In genomic region chr1:106712330-106712729, GRCm38 (mm10) we compare ENCODE assay signal across 9 mouse cellular contexts. TPM values are rescaled to one million over a fixed set of nuclear protein-coding genes. Genes with fewer than 3 reads are reported as not detected.
DNase-seq lines count a peak whose midpoint lies in the region; ATAC-seq and TF ChIP-seq lines count a peak whose summit lies in the region.
"Had no signal": no experiment of that assay in that cellular context is flagged by ENCODE, and none has a peak within 500 bp of the region (broad histone marks: within the 10 kb centered on the region; RNA-seq: fewer than 3 reads in every experiment).

No protein-coding gene starts in this region.

- H3K36me3 ChIP-seq in hindbrain, embryonic 13.5 days, result no peaks in the 10 kb centered on the region
- peaks cover 2% of the 10 kb centered on the region for H3K36me3 ChIP-seq in megakaryocyte, embryonic 14.5 days (replicated peaks; ENCODE audit: low read length)

- H3K4me1 ChIP-seq in hindbrain, embryonic 13.5 days (replicated peaks), result peaks cover 34% of the 10 kb centered on the region
- H3K4me1 ChIP-seq in megakaryocyte, embryonic 14.5 days, result peaks cover 61% of the 10 kb centered on the region

- peak overlapping the region; percentile 84 for H3K4me2 ChIP-seq in hindbrain, embryonic 13.5 days

- no peak overlapping the region for H3K27ac ChIP-seq in hindbrain, embryonic 13.5 days

- no peak for DNase-seq in Patski (ENCODE audit: low read depth, low spot score)
- DNase-seq in cerebellum, adult 9-11 months, result peak; percentile 70
- peak; percentile 41 for DNase-seq in gastrocnemius, adult 18-20 months (ENCODE audit: low spot score)
- peak; percentile 50 to 56 for DNase-seq in left cerebral cortex, postnatal 36 days (ENCODE audit: low spot score in 2 of 2)
- DNase-seq in retina, postnatal 1 day, result peak; percentile 63
- DNase-seq in thymus, postnatal 4 days, result peak; percentile 83

- in situ Hi-C loops in Patski (cut with MboI; ENCODE audit: low pct_unique_long_range_greater_than_20kb), result loop anchor here (5.0 kb wide), 1 partner anchor 170 kb away; no protein-coding TSS in a partner anchor

- peak overlapping the region; percentile 76 for H3K9ac ChIP-seq in hindbrain, embryonic 13.5 days

- intact Hi-C loops in left cerebral cortex, postnatal 36 days (cut with DNase I), result loop anchor here (5.0 to 10.0 kb wide), 3 partner anchors 85 to 638 kb away; partner anchors contain the start of gene Phlpp1

- no peak for TF ChIP-seq CTCF in Patski (IDR thresholded peaks at IDR 0.05)

- no peaks in the 10 kb centered on the region for H3K27me3 ChIP-seq in Patski
- 0 out of 2 replicates have a peak, but pooled peaks cover 4% of the 10 kb centered on the region for H3K27me3 ChIP-seq in hindbrain, embryonic 13.5 days
- H3K27me3 ChIP-seq in megakaryocyte, embryonic 14.5 days (replicated peaks), result no peaks in the 10 kb centered on the region

- peak; percentile 17 for ATAC-seq in Patski
- no peak for ATAC-seq in hindbrain, embryonic 13.5 days (ENCODE audit: low FRiP score)

- WGBS in hindbrain, embryonic 13.5 days, result 9% methylated on average over 22 of the region's 22 CpGs

- POLR2A ChIA-PET in Patski (lab: Charles Lee), result interaction anchor here (0.6 to 1.9 kb wide), 4 partner anchors 11 to 83 kb away, joined by 3 to 4 read pairs (median 3); no protein-coding TSS in a partner anchor

- H3K9me3 ChIP-seq in hindbrain, embryonic 13.5 days, result no peaks in the 10 kb centered on the region
- H3K9me3 ChIP-seq in megakaryocyte, embryonic 14.5 days, result no peaks in the 10 kb centered on the region

- peak overlapping the region; percentile 70 for H3K4me3 ChIP-seq in hindbrain, embryonic 13.5 days
- peak overlapping the region; percentile 95 for H3K4me3 ChIP-seq in megakaryocyte, embryonic 14.5 days (replicated peaks)
- H3K4me3 ChIP-seq: erythroblast, embryonic 14.5 days had no signal

- CTCF ChIA-PET in Patski (lab: Charles Lee), result interaction anchor here (0.8 to 5.4 kb wide), 24 partner anchors 10 to 641 kb away, joined by 3 to 95 read pairs (median 5); no protein-coding TSS in a partner anchor

RNA-seq across cellular contexts. Expression of gene Bcl2, which starts 1.7 kb away (rescaled TPM):
- polyA plus RNA-seq in Patski (2021), result 11.7 TPM
- total RNA-seq in gastrocnemius, adult 18-20 months (2021), result 1 to 10 TPM; 1.4 to 2.2 TPM
- 15.1 TPM in 2 replicates for polyA plus RNA-seq in hindbrain, embryonic 13.5 days (2015; fragmentation: Nextera tagmentation; extraction: Ambion mirVana)
- total RNA-seq in left cerebral cortex, postnatal 36 days (2021), result 10 to 100 TPM; 11.0 to 16.1 TPM
- polyA plus RNA-seq in megakaryocyte, embryonic 14.5 days (2012; ENCODE audit: insufficient read depth, low replicate concordance), result 3.0 and 4.1 TPM in 2 replicates
- polyA plus RNA-seq: erythroblast, embryonic 14.5 days had no signal

RNA-seq across cellular contexts. Expression of gene Kdsr, which starts 47.2 kb away (rescaled TPM):
- polyA plus RNA-seq in Patski (2021), result 21.7 TPM
- total RNA-seq in gastrocnemius, adult 18-20 months (2021), result 1 to 10 TPM; 3.6 to 8.0 TPM
- polyA plus RNA-seq in hindbrain, embryonic 13.5 days (2015; fragmentation: Nextera tagmentation; extraction: Ambion mirVana), result 14.5 and 14.9 TPM in 2 replicates
- total RNA-seq in left cerebral cortex, postnatal 36 days (2021), result 10 to 100 TPM; 24.4 to 29.9 TPM
- polyA plus RNA-seq in megakaryocyte, embryonic 14.5 days (2012; ENCODE audit: insufficient read depth, low replicate concordance), result 0.53 TPM in 1 of 2 replicates, not detected in the other
